Comparison of ENCODE assay signal across 8 mouse cellular contexts in genomic region chr11:19138423-19138822, GRCm38 (mm10).
A peak's percentile ranks its signal among the peaks of the same experiment; 100 is the strongest.
DNase-seq lines count a peak whose midpoint lies in the region; ATAC-seq lines count a peak whose summit lies in the region.

No protein-coding gene starts in this region.

- H3K27ac ChIP-seq in limb, embryonic 11.5 days (replicated peaks; ENCODE audit: low read depth, low read length), result no peak overlapping the region
- no peak overlapping the region for H3K27ac ChIP-seq in limb, embryonic 10.5 days

- intact Hi-C loops in heart, postnatal 25 days (cut with DNase I), result loop anchor here (5.0 kb wide), 1 partner anchor 64 kb away; no protein-coding TSS in a partner anchor

- 74% methylated on average over 5 of the region's 5 CpGs for WGBS in limb, embryonic 11.5 days
- WGBS in limb, embryonic 10.5 days, result 87% methylated on average over 5 of the region's 5 CpGs

- no peak overlapping the region for H3K9ac ChIP-seq in limb, embryonic 11.5 days (ENCODE audit: low read length)

- peak; percentile 7 for DNase-seq in adrenal gland, adult 2 months
- no peak for DNase-seq in adrenal gland, postnatal 4 days (ENCODE audit: low spot score in 2 of 2)
- peak; percentile 33 for DNase-seq in limb, embryonic 11.5 days (ENCODE audit: low spot score)
- DNase-seq in limb, embryonic 10.5 days (ENCODE audit: low spot score), result no peak
- DNase-seq in heart, postnatal 25 days (ENCODE audit: low spot score), result peak; percentile 73
- peak; percentile 51 to 65 for DNase-seq in lung, adult 18-20 months
- no peak for DNase-seq in spleen, postnatal 36 days (ENCODE audit: low spot score in 2 of 2)
- no peak for DNase-seq in thymus, adult 18-20 months

- H3K4me3 ChIP-seq in limb, embryonic 11.5 days (ENCODE audit: low read depth, low read length), result no peak overlapping the region
- no peak overlapping the region for H3K4me3 ChIP-seq in limb, embryonic 10.5 days

- H3K27me3 ChIP-seq in limb, embryonic 11.5 days (ENCODE audit: control insufficient read depth, insufficient read depth, low read length), result no peaks in the 10 kb centered on the region
- no peaks in the 10 kb centered on the region for H3K27me3 ChIP-seq in limb, embryonic 10.5 days (ENCODE audit: low read depth, poor library complexity, severe bottlenecking)

- no peak for ATAC-seq in limb, embryonic 11.5 days (ENCODE audit: insufficient number of reproducible peaks, low FRiP score, low TSS enrichment, low read depth)

- H3K9me3 ChIP-seq in limb, embryonic 11.5 days (ENCODE audit: control insufficient read depth, low read length), result no peaks in the 10 kb centered on the region
- no peaks in the 10 kb centered on the region for H3K9me3 ChIP-seq in limb, embryonic 10.5 days (replicated peaks)

- no peaks in the 10 kb centered on the region for H3K36me3 ChIP-seq in limb, embryonic 11.5 days (ENCODE audit: control insufficient read depth, insufficient read depth, low read length)
- H3K36me3 ChIP-seq in limb, embryonic 10.5 days, result no peaks in the 10 kb centered on the region

- H3K4me1 ChIP-seq in limb, embryonic 11.5 days (ENCODE audit: control insufficient read depth, insufficient read depth, low read length), result no peaks in the 10 kb centered on the region
- H3K4me1 ChIP-seq in limb, embryonic 10.5 days, result peaks cover 11% of the 10 kb centered on the region; the same call in 1 of the 2 replicates

- H3K4me2 ChIP-seq in limb, embryonic 11.5 days (ENCODE audit: low read depth, severe bottlenecking), result no peak overlapping the region

Comparison
In these comparisons a context has a peak if more than half of its experiments do, and no peak if none do; other contexts are left out.
1. DNase-seq: peak in adrenal gland, adult 2 months (single experiment), limb, embryonic 11.5 days (single experiment), heart, postnatal 25 days (single experiment) and lung, adult 18-20 months (2 of 2); none in adrenal gland, postnatal 4 days (0 of 2), limb, embryonic 10.5 days (single experiment), spleen, postnatal 36 days (0 of 2) and thymus, adult 18-20 months (0 of 2).